Mouse (Mus musculus) intestine, embryonic 15.5 days (tissue): ENCODE results near the gene Asphd1. TPM values are rescaled to one million over a fixed set of nuclear protein-coding genes. Genes with fewer than 3 reads are reported as not detected.

Experiments
- ATAC-seq: fragments of 200-750 bp; cut with Nextera tagmentation; 2 replicates; pipeline ENCODE4 v1.8.0; 2017; ENCODE audit warnings: moderate TSS enrichment, moderate library complexity
- H3K27ac ChIP-seq: fragments of 300-500 bp; sonication (generic); 2 replicates; pipeline ENCODE4 v1.5.1; 2015; ENCODE audit warnings: mild to moderate bottlenecking, inconsistent platforms
- H3K27me3 ChIP-seq: fragments of 300-500 bp; sonication (generic); replicated peaks from 2 replicates; pipeline ENCODE4 v1.6.1; 2015; ENCODE audit warnings: inconsistent platforms
- H3K36me3 ChIP-seq: fragments of 300-500 bp; sonication (generic); 2 replicates; pipeline ENCODE4 v1.6.1; 2015; ENCODE audit warnings: inconsistent platforms
- H3K4me1 ChIP-seq: fragments of 300-500 bp; sonication (generic); replicated peaks from 2 replicates; pipeline ENCODE4 v1.6.1; 2015; ENCODE audit warnings: inconsistent platforms
- H3K4me2 ChIP-seq: fragments of 300-500 bp; sonication (generic); replicated peaks from 2 replicates; pipeline ENCODE4 v1.6.1; 2015; ENCODE audit warnings: mild to moderate bottlenecking, inconsistent platforms
- H3K4me3 ChIP-seq: fragments of 300-500 bp; sonication (generic); replicated peaks from 2 replicates; pipeline ENCODE4 v1.5.1; 2015; ENCODE audit warnings: inconsistent platforms
- H3K9ac ChIP-seq: fragments of 300-500 bp; sonication (generic); 2 replicates; pipeline ENCODE4 v1.6.1; 2015; ENCODE audit warnings: inconsistent platforms
- H3K9me3 ChIP-seq: fragments of 300-500 bp; sonication (generic); 2 replicates; pipeline ENCODE4 v1.6.1; 2016; ENCODE audit warnings: inconsistent platforms
- WGBS: fragments of 180-500 bp; shearing (Covaris S2); methylation state at CpG from one replicate; pipeline ENCODE4 v1.1.7; 2015; 5-methylcytosine and 5-hydroxymethylcytosine counted together
- polyA plus RNA-seq: library from polyadenylated mRNA; unstranded; fragments of >200 nt; fragmentation: Nextera tagmentation; extraction: Ambion mirVana; gene quantifications from 2 replicates; pipeline ENCODE4 v1.2.1, GENCODE M21; 2015

Gene Asphd1
- 0.32 and 0.46 TPM in 2 replicates for polyA plus RNA-seq

DNA sequence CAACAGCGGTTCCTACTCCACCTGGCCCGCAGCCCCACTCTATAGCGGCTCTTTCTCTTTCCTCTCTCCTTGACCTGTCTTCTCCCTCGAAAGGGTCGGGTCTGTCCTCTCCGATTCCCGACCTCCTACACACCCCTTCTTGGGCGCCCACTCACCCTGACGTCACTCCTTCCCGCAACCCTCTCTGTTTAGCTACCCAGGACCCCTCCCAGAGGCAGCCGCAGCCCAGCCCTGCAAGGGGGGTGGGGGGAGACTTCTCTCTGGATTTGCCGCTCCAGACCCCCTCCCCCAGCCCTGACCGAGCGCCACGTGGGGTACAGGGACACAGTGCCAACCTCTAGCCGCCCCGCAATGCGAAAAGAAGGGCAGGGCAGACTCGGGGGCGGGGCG lies at the start of gene Asphd1:
TSS of gene Asphd1 (minus strand) at position 180 of the 390 bp plus-strand sequence.
- H3K4me3 ChIP-seq, result peak within 1 kb of the TSS; percentile 50
- WGBS, result under 1% methylated on average over 21 of the region's 21 CpGs
- peaks cover 13% of the 10 kb centered on the region for H3K4me1 ChIP-seq
- no peak within 1 kb of the TSS for H3K27ac ChIP-seq
- H3K4me2 ChIP-seq, result peak within 1 kb of the TSS; percentile 100
- no peaks in the 10 kb centered on the region for H3K9me3 ChIP-seq
- peaks cover 31% of the 10 kb centered on the region for H3K27me3 ChIP-seq
- ATAC-seq, result no peak; the same call in none of the 2 replicates
- peak within 1 kb of the TSS; percentile 37 for H3K9ac ChIP-seq
- 0 out of 2 replicates have a peak, but pooled peaks cover 4% of the 10 kb centered on the region for H3K36me3 ChIP-seq

DNA sequence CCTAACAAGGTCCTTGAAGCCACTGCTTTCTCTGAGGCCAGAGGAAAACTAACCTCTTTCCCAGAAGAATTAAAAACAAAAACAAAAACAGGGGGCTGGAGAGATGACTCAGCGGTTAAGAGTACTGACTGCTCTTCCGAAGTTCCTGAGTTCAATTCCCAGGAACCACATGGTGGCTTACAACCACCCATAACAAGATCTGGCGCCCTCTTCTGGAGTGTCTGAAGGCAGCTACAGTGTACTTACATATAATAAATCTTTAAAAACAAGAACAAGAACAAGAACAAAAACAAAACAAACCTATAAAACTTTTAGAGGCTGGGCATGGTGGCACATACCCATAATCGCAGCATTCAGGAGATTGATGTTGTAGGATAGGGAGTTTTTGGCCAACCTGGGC lies 47.1 kb upstream of the Asphd1 start:
- Histone ChIP-seq H3K27me3 (no peaks in the 10 kb centered on the region), H3K4me2 (no peak overlapping the region), H3K36me3 (peaks cover 3% of the 10 kb centered on the region), H3K9ac (no peak overlapping the region), H3K4me3 (no peak overlapping the region), H3K4me1 (no peaks in the 10 kb centered on the region), H3K27ac (no peak overlapping the region), H3K9me3 (no peaks in the 10 kb centered on the region)
- 83% methylated on average over 4 of the region's 4 CpGs for WGBS
- ATAC-seq, result no peak

DNA sequence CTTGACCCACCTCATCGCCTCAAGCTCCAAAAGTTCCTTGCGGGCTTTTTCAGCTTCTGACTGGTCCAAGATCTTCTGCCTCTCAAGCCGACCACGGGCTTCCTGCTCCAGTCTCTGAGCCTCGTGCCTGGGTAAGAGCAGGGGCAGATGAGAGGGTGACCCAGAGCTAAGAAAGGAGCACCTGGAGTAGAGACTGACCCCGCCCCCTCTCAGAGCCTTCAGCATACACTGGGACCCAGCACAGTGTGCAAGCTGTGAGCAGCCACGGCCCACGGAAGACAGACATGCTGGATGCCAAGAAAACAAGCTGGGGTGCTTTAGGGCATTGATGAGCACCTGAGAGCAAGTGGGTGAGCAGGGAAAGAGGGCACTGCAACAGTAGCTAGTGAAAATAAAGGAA lies 39.4 kb upstream of the Asphd1 start:
- Histone ChIP-seq H3K4me3 (no peak overlapping the region), H3K4me2 (no peak overlapping the region), H3K27ac (no peak overlapping the region), H3K9me3 (no peaks in the 10 kb centered on the region), H3K4me1 (no peaks in the 10 kb centered on the region), H3K36me3 (no peaks in the 10 kb centered on the region), H3K27me3 (no peaks in the 10 kb centered on the region), H3K9ac (no peak overlapping the region)
- ATAC-seq, result no peak
- 73% methylated on average over 8 of the region's 8 CpGs for WGBS

DNA sequence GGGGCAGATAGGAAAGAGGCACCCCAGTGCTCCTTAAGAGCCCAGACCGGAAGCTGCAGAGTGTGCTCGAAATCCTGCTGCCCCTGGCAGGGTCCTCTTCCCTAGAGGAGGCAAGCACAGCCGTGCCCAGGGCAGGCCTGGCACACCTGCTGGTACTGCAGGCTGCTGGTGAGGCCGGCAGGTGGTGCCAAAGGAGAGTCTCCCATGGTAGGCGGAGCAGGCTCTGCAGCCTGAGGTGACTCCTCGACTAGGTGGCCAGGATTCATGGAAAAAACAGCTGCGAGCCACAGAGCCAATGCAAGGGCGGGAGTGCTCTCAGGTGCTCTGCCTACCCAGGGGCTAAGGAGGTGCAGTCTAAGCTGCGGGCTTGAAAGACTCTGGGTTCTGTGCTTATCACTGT lies 36.9 kb upstream of the Asphd1 start:
- peak; percentile 74 for ATAC-seq
- no peak overlapping the region for H3K4me2 ChIP-seq
- H3K9me3 ChIP-seq, result no peaks in the 10 kb centered on the region
- H3K36me3 ChIP-seq, result peaks cover 3% of the 10 kb centered on the region; the same call in 1 of the 2 replicates
- no peak overlapping the region for H3K4me3 ChIP-seq
- no peak overlapping the region for H3K27ac ChIP-seq
- H3K4me1 ChIP-seq, result peaks cover 3% of the 10 kb centered on the region; the same call in 1 of the 2 replicates
- no peak overlapping the region for H3K9ac ChIP-seq
- no peaks in the 10 kb centered on the region for H3K27me3 ChIP-seq
- WGBS, result 46% methylated on average over 9 of the region's 9 CpGs

DNA sequence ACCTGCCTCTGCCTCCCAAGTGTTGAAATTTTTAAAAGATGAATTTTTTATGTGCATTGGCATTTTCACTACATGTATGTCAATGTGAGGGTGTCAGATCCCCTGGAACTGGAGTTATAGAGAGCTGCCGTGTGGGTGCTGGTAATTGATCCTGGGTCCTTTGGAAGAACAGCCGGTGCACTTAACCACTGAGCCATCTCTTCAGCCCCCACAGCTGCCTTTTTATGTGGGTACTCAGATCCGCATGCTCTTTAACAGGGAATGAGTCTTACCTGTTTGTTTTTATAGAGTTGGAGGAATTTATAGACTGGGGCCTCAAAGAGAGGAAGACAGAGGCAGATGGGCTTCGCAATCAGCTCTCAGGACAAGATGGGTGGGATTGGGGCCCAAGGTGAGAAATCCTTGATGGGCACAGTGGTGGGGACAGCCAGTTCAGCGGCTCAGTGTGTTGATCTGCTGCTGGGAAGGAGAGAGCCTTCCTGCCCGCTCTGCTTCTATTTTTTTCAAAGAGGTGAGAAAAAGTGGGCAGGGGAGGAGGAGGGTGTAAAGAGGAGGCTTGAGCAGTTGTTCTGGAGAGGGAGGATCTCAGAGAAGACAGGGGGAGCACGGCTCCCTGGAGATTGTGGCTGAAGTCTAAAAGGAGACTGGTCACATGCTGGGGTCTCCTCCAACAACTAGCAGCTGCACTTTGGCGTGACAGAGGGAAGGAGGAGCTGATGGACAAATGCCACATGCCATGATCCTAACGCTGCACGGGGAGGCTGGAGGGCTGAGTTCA lies 35.5 kb upstream of the Asphd1 start:
- peaks cover 12% of the 10 kb centered on the region; the same call in 1 of the 2 replicates for H3K36me3 ChIP-seq
- no peak overlapping the region for H3K27ac ChIP-seq
- 44% methylated on average over 10 of the region's 10 CpGs for WGBS

DNA sequence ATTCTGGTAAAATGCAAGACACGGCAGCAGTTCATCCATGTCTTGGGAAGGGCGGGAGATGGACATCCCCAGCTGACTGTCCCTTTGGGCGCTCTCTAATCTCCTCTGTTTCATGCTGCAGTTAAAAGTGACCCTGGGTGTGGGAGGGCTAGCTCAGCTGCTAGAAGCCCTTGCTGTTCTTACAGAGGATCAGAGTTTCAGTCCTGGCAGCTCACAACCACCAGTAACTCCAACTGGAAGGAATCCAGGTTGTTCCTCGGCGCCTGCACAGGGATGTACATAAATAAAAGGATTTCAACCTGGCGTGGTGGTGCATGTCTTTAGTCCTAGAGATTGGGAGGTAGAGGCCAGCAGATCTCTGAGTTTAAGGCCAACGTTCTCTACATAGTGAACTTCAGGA lies 33.7 kb upstream of the Asphd1 start:
- H3K4me2 ChIP-seq, result no peak overlapping the region
- no peak overlapping the region for H3K27ac ChIP-seq
- no peak overlapping the region for H3K9ac ChIP-seq
- no peak for ATAC-seq
- H3K9me3 ChIP-seq, result no peaks in the 10 kb centered on the region
- H3K4me3 ChIP-seq, result no peak overlapping the region
- 77% methylated on average over 7 of the region's 7 CpGs for WGBS
- H3K27me3 ChIP-seq, result no peaks in the 10 kb centered on the region
- peaks cover 23% of the 10 kb centered on the region for H3K36me3 ChIP-seq
- peaks cover 3% of the 10 kb centered on the region; the same call in 1 of the 2 replicates for H3K4me1 ChIP-seq

More for the DNA sequence above, 35.5 kb upstream of the Asphd1 start:
- H3K27me3 ChIP-seq, result no peaks in the 10 kb centered on the region
- peaks cover 3% of the 10 kb centered on the region; the same call in 1 of the 2 replicates for H3K4me1 ChIP-seq
- H3K9ac ChIP-seq, result no peak overlapping the region
- H3K4me2 ChIP-seq, result no peak overlapping the region
- no peak overlapping the region for H3K4me3 ChIP-seq
- H3K9me3 ChIP-seq, result no peaks in the 10 kb centered on the region
- no peak for ATAC-seq

DNA sequence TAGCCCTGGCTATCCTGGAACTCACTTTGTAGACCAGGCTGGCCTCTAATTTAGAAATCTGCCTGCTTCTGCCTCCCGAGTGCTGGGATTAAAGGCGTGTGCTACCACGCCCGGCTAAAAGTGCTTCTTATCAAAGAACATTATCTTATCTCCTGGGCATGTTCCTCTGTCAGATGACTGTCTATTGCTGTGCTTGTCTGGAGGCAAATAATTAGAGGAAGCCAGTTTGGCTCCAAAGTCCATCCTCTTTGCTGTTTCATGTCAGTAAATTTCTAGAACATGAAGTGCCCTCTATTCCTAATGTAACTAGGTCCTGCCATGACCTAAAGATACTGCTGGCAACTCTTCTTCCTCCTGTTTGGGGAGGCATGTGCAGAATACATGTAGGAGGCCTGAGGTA lies 32.7 kb upstream of the Asphd1 start:
- Histone ChIP-seq H3K27me3 (no peaks in the 10 kb centered on the region), H3K4me3 (no peak overlapping the region), H3K9ac (no peak overlapping the region), H3K27ac (no peak overlapping the region), H3K9me3 (no peaks in the 10 kb centered on the region), H3K36me3 (peaks cover 26% of the 10 kb centered on the region), H3K4me2 (0 out of 2 replicates have a peak overlapping the region, but pooled peaks have one; percentile 10), H3K4me1 (peaks cover 3% of the 10 kb centered on the region; the same call in 1 of the 2 replicates)
- no peak for ATAC-seq
- WGBS, result 68% methylated on average over 4 of the region's 4 CpGs

DNA sequence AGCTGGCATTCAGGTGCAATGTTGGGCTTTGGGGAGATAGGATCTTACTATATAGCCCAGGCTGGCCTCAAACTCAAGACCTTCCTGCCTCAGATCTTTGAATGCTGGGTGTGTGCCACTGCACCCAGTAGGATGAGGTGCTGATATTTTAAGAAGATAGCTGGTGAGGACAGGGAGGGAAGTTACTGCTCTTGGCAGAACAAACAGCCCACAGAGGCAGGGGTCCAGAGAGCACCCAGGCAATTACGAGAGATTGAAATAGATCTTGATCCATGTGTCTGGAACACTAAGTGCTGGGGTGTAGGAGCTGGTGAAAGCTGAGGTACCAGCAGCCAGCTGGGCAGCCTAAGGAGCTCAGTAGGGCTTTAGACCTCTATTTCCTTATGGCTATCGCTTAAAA lies 32.2 kb upstream of the Asphd1 start:
- H3K4me3 ChIP-seq, result no peak overlapping the region
- H3K36me3 ChIP-seq, result peaks cover 26% of the 10 kb centered on the region
- ATAC-seq, result no peak
- no peaks in the 10 kb centered on the region for H3K9me3 ChIP-seq
- no peak overlapping the region for H3K27ac ChIP-seq
- no peak overlapping the region for H3K9ac ChIP-seq
- H3K4me1 ChIP-seq, result peaks cover 3% of the 10 kb centered on the region; the same call in 1 of the 2 replicates
- no peak overlapping the region for H3K4me2 ChIP-seq
- no peaks in the 10 kb centered on the region for H3K27me3 ChIP-seq
- WGBS, result 93% methylated on average over 2 of the region's 2 CpGs

DNA sequence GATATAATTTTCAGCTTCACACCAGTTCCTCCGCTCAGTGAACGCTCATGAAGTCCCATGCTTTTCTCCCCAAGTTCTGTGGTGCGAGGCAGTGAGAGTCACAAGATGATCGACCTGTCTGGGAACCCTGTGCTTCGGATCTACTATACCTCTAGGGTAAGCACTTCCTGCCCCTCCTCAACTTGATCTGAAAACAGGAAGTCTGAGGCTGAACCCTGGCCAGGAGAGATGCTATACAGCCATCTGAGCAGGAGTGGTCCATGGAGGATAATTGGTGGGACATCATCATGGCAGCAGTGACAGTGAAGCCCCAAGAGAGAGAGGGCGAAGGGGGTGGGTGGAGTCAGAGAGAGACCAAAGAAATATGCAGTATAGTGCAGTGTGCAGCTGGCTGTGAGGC lies 29.5 kb upstream of the Asphd1 start:
- Histone ChIP-seq H3K4me3 (no peak overlapping the region), H3K9ac (no peak overlapping the region), H3K27me3 (no peaks in the 10 kb centered on the region), H3K36me3 (peaks cover 26% of the 10 kb centered on the region), H3K4me2 (no peak overlapping the region), H3K27ac (no peak overlapping the region), H3K4me1 (peaks cover 8% of the 10 kb centered on the region), H3K9me3 (no peaks in the 10 kb centered on the region)
- 92% methylated on average over 6 of the region's 6 CpGs for WGBS
- ATAC-seq, result no peak

DNA sequence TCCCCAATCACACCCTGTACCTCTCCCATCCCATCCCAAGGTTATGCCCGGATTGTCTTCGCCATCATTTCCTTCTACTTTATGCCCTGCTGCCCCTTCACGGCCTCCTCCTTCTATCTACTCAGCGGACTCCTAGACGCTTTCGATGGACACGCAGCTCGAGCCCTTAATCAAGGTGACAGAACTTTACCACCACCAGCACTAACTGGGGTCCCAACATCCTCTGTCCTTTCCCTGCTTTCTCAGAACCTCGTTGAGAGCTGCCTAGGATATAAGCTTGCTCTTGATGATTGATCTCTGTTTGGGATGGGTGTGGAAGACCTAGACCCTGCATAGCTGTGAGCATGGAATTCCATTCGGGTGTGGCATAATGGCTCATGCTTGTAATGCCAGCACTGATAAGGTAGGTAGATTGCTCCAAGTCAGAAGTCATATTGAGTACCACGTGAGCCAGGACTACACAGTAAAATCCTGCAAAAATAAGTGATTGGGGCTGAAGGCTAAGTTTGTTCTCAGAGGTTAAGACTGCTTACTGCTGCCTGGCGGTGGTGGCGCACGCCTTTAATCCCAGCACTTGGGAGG lies 27.6 kb upstream of the Asphd1 start:
- H3K4me1 ChIP-seq, result peaks cover 6% of the 10 kb centered on the region
- H3K9ac ChIP-seq, result peak overlapping the region; percentile 89
- H3K9me3 ChIP-seq, result no peaks in the 10 kb centered on the region
- H3K36me3 ChIP-seq, result peaks cover 26% of the 10 kb centered on the region
- ATAC-seq, result peak; percentile 67
- peak overlapping the region; percentile 72 for H3K4me2 ChIP-seq
- peak overlapping the region; percentile 96 for H3K27ac ChIP-seq
- 20% methylated on average over 14 of the region's 14 CpGs for WGBS
- no peaks in the 10 kb centered on the region for H3K27me3 ChIP-seq
- H3K4me3 ChIP-seq, result peak overlapping the region; percentile 73

DNA sequence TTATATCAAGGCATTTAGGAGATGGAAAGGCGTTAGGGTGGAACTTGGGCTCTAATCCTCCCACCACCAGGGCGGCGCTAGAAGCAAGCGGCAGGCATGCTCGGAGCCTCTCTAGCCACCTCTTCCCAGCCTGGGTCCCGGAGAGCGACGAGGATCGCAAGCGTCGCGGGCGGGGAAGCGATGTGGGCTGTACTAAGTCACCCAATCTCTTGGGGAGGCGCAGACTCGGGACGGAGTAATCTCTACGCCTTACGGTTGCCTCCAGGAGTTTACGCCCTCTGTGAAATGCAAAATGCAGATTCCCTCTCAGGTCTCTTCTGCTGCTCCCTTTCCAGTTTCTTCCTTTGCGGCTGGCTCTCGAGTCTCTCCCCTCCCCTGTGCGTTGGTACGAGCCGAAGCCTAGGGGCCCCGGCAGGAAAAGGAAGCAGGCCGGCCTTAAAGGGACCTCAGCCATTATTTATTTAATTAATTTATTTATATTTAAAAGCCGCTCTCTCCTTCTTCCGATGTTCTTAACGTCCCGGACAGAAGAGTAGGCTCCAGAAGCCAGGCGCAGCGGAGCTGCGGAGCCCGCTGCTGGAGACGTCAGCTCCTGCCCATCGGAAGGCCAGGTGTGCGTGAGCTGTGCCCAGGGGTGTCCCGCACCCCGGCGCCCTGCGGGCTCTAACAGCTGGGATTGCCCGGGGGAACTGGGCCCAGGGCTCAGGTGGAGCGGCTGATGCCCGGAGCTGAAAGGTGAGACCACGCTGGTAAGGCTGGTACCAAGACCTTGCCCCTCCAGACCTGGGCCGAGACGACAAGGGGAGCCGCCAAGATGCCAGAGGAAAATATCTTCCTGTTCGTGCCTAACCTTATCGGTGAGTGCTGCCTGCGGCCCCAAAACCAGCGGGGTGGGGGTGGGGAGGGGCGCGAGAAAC lies 26.8 kb upstream of the Asphd1 start, which contains the start of gene Cdiptos:
TSS of gene Cdiptos (minus strand) at position 149 of the 917 bp plus-strand sequence.
- no peaks in the 10 kb centered on the region for H3K27me3 ChIP-seq
- H3K27ac ChIP-seq, result peak within 1 kb of the TSS; percentile 96
- peak within 1 kb of the TSS; percentile 73 for H3K4me3 ChIP-seq
- peaks cover 21% of the 10 kb centered on the region for H3K36me3 ChIP-seq
- peak within 1 kb of the TSS; percentile 89 for H3K9ac ChIP-seq
- peak within 1 kb of the TSS; percentile 72 for H3K4me2 ChIP-seq
- H3K4me1 ChIP-seq, result peaks cover 6% of the 10 kb centered on the region
- ATAC-seq, result peak; percentile 94
- H3K9me3 ChIP-seq, result no peaks in the 10 kb centered on the region
- under 1% methylated on average over 55 of the region's 55 CpGs for WGBS

DNA sequence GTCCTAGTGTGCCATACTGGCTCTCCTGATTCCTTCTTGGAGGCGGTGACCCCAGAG lies 26.3 kb upstream of the Asphd1 start, which contains the start of gene Cdipt:
TSS of gene Cdipt (plus strand) at position 22 of the 57 bp plus-strand sequence.
- H3K27me3 ChIP-seq, result no peaks in the 10 kb centered on the region
- ATAC-seq, result no peak
- WGBS, result 5% methylated on average over 1 of the region's 1 CpGs
- peaks cover 18% of the 10 kb centered on the region for H3K36me3 ChIP-seq
- H3K27ac ChIP-seq, result peak within 1 kb of the TSS; percentile 96
- H3K4me3 ChIP-seq, result peak within 1 kb of the TSS; percentile 73
- peak within 1 kb of the TSS; percentile 72 for H3K4me2 ChIP-seq
- H3K4me1 ChIP-seq, result peaks cover 6% of the 10 kb centered on the region
- H3K9ac ChIP-seq, result peak within 1 kb of the TSS; percentile 89
- H3K9me3 ChIP-seq, result no peaks in the 10 kb centered on the region
